Mouse (Mus musculus) liver, embryonic 14.5 days (tissue): ENCODE results near the gene Olfr642.

ENCODE experiments used
- CTCF ChIP-seq: IDR thresholded peaks from 2 replicates; pipeline ENCODE4 v1.5.1; 2016; ENCODE audit warnings: antibody characterized with exemption, low read depth, control low read depth
- EP300 ChIP-seq: IDR thresholded peaks from 2 replicates; pipeline ENCODE4 v1.6.1; 2016; ENCODE audit warnings: antibody characterized with exemption, low read depth

GRCm38 (mm10) chr7:104035145-104035544 lies 17.3 kb downstream of the Olfr642 start, which contains the start of gene Olfr641:
- TF ChIP-seq CTCF (no peak), EP300 (no peak)
